Mouse (Mus musculus): ENCODE data around the gene Zc3h6. TPM values are rescaled to one million over a fixed set of nuclear protein-coding genes. Genes with fewer than 3 reads are reported as not detected.
A peak's percentile ranks its signal among the peaks of the same experiment; 100 is the strongest.
"Not testable (repeated sequence)": the region's sequence is repeated elsewhere in the genome, so short reads cannot be mapped to it uniquely, and the experiment has no call there.

Zc3h6 gene
- polyA plus RNA-seq, 1 experiment from 2014 or later, result 1.6 TPM

DNA sequence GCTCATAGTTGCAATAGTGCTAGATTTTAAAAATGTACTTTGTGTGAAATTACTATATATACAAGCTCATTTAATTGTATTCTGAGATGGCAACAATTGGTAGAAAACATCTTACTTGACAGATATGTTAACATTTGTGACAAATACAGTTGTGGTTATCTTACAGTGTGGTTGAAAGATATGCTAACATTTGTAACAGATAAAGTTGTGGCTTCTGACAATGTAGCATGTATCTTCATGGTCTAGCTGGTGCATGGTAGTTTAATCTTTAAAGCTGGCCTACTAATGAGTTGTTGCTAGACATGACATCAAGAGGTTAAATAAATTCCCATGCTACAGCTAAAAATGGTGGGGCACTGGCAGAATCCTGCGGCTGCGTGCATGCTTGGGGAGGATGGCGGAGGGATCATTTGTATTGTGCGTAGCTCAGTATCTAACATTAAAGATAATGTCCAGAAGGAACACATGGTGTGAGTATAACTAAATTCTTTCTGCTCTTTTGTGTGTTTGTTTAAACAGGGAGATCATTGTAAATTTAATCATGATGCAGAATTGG, 39.1 kb downstream of the Zc3h6 start:
- H3K9me3 ChIP-seq (ENCODE audit: control insufficient read depth, low read length), result no peaks in the 10 kb centered on the region
- no peak for DNase-seq (ENCODE audit: low spot score)
- H3K27ac ChIP-seq (ENCODE audit: low read depth, low read length), result no peak overlapping the region

DNA sequence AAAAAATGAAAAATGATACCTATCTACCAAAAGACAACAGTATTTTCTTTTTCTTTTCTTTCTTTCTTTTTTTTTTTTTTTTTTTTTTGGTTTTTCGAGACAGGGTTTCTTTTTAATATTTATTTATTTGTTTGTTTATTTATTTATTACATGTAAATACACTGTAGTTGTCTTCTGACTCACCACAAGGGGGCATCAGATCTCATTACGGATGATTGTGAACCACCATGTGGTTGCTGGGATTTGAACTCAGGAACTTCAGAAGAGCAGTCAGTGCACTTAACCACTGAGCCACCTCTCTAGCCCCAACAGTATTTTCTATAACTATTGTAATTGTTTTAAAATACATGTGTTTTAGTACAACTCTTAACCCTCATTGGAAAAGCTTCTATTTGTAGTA, 41.7 kb downstream of the Zc3h6 start:
- H3K27ac ChIP-seq (ENCODE audit: low read depth, low read length); ATAC-seq (ENCODE audit: insufficient read depth, low FRiP score, low TSS enrichment); H3K4me1 ChIP-seq (ENCODE audit: control insufficient read depth, insufficient read depth, low read length); DNase-seq (ENCODE audit: low spot score); H3K4me2 ChIP-seq (ENCODE audit: low read depth); H3K36me3 ChIP-seq (ENCODE audit: control insufficient read depth, insufficient read depth, low read length); H3K9ac ChIP-seq (ENCODE audit: low read length); H3K4me3 ChIP-seq (ENCODE audit: low read depth, low read length); H3K27me3 ChIP-seq (ENCODE audit: control insufficient read depth, insufficient read depth, low read length); H3K9me3 ChIP-seq (ENCODE audit: control insufficient read depth, low read length): not testable (repeated sequence)
- WGBS, result 75% methylated on average over 2 of the region's 2 CpGs

More for the DNA sequence above, 39.1 kb downstream of the Zc3h6 start:
- H3K4me1 ChIP-seq (ENCODE audit: control insufficient read depth, insufficient read depth, low read length), result no peaks in the 10 kb centered on the region
- no peak overlapping the region for H3K4me3 ChIP-seq (ENCODE audit: low read depth, low read length)
- WGBS, result 84% methylated on average over 4 of the region's 4 CpGs
- H3K36me3 ChIP-seq (ENCODE audit: control insufficient read depth, insufficient read depth, low read length), result no peaks in the 10 kb centered on the region
- H3K9ac ChIP-seq (ENCODE audit: low read length), result no peak overlapping the region
- ATAC-seq (ENCODE audit: insufficient read depth, low FRiP score, low TSS enrichment), result no peak
- H3K4me2 ChIP-seq (ENCODE audit: low read depth), result no peak overlapping the region
- H3K27me3 ChIP-seq (ENCODE audit: control insufficient read depth, insufficient read depth, low read length), result no peaks in the 10 kb centered on the region

DNA sequence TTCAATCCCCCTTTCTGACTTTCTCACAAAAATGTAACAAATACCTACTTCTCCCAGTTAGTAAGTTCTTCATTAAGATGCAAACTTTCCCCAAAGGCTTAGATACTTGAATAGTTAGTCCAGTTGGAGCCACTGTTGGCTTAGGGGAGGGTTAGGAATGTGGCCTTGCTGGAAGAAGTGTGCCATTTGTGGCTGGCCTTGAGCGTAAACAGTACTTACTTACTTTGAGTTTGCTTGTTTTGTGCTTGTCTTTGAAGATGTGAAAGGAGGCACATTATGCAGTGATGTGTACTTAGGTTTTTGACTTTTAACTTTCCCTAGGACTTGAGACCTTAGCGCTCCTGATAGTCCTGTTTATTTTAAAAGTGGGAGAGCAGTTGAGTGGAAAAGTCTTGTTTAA, 52.9 kb downstream of the Zc3h6 start:
- Histone ChIP-seq H3K27ac (ENCODE audit: low read depth, low read length) (no peak overlapping the region), H3K4me3 (ENCODE audit: low read depth, low read length) (no peak overlapping the region), H3K4me1 (ENCODE audit: control insufficient read depth, insufficient read depth, low read length) (no peaks in the 10 kb centered on the region), H3K9ac (ENCODE audit: low read length) (no peak overlapping the region), H3K36me3 (ENCODE audit: control insufficient read depth, insufficient read depth, low read length) (no peaks in the 10 kb centered on the region), H3K27me3 (ENCODE audit: control insufficient read depth, insufficient read depth, low read length) (no peaks in the 10 kb centered on the region), H3K4me2 (ENCODE audit: low read depth) (no peak overlapping the region), H3K9me3 (ENCODE audit: control insufficient read depth, low read length) (no peaks in the 10 kb centered on the region)
- no peak for ATAC-seq (ENCODE audit: insufficient read depth, low FRiP score, low TSS enrichment)
- 84% methylated on average over 2 of the region's 2 CpGs for WGBS
- no peak for DNase-seq (ENCODE audit: low spot score)

DNA sequence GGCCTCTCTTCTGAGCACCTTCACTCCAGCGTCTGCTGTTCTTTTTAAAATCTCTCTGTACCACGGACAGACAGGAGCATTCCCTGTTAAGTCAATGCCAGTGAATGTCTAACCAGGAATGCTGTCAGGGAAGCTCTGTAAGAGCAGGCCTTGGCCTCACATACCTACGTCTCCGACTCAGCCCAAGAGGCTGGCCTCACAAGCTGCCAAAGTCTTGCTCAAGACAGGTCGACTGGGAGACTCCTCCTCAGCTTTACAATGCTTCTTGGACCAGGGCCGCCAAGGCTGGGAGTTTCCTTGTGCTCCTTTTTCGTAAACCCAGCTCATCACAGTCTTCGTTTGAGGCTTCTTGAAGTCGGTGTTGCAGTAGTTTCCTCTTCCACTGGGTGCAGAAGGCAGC, 57.6 kb downstream of the Zc3h6 start:
- no peaks in the 10 kb centered on the region for H3K27me3 ChIP-seq (ENCODE audit: control insufficient read depth, insufficient read depth, low read length)
- no peaks in the 10 kb centered on the region for H3K9me3 ChIP-seq (ENCODE audit: control insufficient read depth, low read length)
- H3K4me1 ChIP-seq (ENCODE audit: control insufficient read depth, insufficient read depth, low read length), result no peaks in the 10 kb centered on the region
- DNase-seq (ENCODE audit: low spot score) (no peak), ATAC-seq (ENCODE audit: insufficient read depth, low FRiP score, low TSS enrichment) (no peak)
- 82% methylated on average over 9 of the region's 9 CpGs for WGBS
- no peak overlapping the region for H3K27ac ChIP-seq (ENCODE audit: low read depth, low read length)
- H3K4me2 ChIP-seq (ENCODE audit: low read depth), result no peak overlapping the region
- H3K4me3 ChIP-seq (ENCODE audit: low read depth, low read length), result no peak overlapping the region
- H3K9ac ChIP-seq (ENCODE audit: low read length), result no peak overlapping the region
- no peaks in the 10 kb centered on the region for H3K36me3 ChIP-seq (ENCODE audit: control insufficient read depth, insufficient read depth, low read length)

DNA sequence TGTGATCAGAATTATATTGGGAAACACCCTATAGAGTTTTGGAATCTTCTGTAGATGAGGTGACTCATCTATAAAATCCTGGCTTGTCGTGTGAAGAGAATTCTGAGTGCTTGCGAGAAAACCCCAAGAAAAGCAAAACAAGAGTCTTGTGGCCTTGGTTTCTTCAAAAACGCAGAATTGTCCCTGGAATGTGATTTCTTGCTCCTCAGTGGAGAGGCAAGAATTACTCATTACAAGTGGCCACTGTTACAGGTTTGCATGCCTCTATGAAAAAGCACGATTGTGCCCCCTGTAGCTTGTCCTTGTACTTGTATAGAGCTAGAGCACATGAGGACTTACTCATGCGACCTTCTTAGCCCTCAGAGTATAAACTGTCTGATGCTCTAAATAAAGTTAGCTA, 68.2 kb downstream of the Zc3h6 start:
- H3K4me1 ChIP-seq (ENCODE audit: control insufficient read depth, insufficient read depth, low read length), result no peaks in the 10 kb centered on the region; the same call in 1 of the 2 replicates
- H3K4me3 ChIP-seq (ENCODE audit: low read depth, low read length), result no peak overlapping the region
- no peak for DNase-seq (ENCODE audit: low spot score)
- H3K9ac ChIP-seq (ENCODE audit: low read length), result no peak overlapping the region
- no peaks in the 10 kb centered on the region for H3K9me3 ChIP-seq (ENCODE audit: control insufficient read depth, low read length)
- peaks cover 16% of the 10 kb centered on the region for H3K27me3 ChIP-seq (ENCODE audit: control insufficient read depth, insufficient read depth, low read length)
- WGBS, result 85% methylated on average over 5 of the region's 5 CpGs
- H3K4me2 ChIP-seq (ENCODE audit: low read depth), result no peak overlapping the region
- H3K36me3 ChIP-seq (ENCODE audit: control insufficient read depth, insufficient read depth, low read length), result no peaks in the 10 kb centered on the region
- no peak for ATAC-seq (ENCODE audit: insufficient read depth, low FRiP score, low TSS enrichment)
- H3K27ac ChIP-seq (ENCODE audit: low read depth, low read length), result no peak overlapping the region

DNA sequence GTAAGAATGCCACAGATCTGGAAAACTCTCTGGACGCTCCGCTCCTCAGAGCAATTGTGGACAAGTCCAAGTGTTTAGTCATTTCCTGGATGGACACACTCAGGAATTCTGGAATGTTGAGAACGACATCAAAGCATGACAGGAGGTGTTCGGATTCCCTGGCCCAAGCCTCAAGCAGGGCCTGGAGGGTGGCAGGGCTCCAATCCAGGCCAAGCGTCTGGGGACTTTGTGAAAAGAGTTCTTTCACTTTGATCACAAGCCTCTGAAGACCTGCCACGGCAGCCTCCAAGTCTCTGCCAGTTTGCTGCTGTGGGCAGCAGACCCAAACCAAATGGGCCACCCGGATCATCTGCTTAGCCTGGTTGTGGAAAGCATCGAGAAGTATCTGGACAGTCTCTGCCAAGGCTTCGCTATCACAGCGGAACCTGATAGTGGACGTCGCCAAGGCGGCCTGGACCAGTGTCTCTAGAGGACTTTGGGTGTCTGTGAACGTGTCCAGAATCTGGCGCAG, 71.3 kb downstream of the Zc3h6 start:
- H3K9ac ChIP-seq (ENCODE audit: low read length), result peak overlapping the region; percentile 63
- ATAC-seq (ENCODE audit: insufficient read depth, low FRiP score, low TSS enrichment) (no peak; the same call in 1 of the 2 replicates), DNase-seq (ENCODE audit: low spot score) (no peak)
- peak overlapping the region; percentile 41 for H3K4me3 ChIP-seq (ENCODE audit: low read depth, low read length)
- H3K27ac ChIP-seq (ENCODE audit: low read depth, low read length), result no peak overlapping the region
- peaks cover 16% of the 10 kb centered on the region for H3K27me3 ChIP-seq (ENCODE audit: control insufficient read depth, insufficient read depth, low read length)
- H3K4me2 ChIP-seq (ENCODE audit: low read depth), result peak overlapping the region; percentile 90
- no peaks in the 10 kb centered on the region for H3K36me3 ChIP-seq (ENCODE audit: control insufficient read depth, insufficient read depth, low read length)
- no peaks in the 10 kb centered on the region for H3K9me3 ChIP-seq (ENCODE audit: control insufficient read depth, low read length)
- H3K4me1 ChIP-seq (ENCODE audit: control insufficient read depth, insufficient read depth, low read length), result no peaks in the 10 kb centered on the region; the same call in 1 of the 2 replicates
- 41% methylated on average over 15 of the region's 15 CpGs for WGBS

DNA sequence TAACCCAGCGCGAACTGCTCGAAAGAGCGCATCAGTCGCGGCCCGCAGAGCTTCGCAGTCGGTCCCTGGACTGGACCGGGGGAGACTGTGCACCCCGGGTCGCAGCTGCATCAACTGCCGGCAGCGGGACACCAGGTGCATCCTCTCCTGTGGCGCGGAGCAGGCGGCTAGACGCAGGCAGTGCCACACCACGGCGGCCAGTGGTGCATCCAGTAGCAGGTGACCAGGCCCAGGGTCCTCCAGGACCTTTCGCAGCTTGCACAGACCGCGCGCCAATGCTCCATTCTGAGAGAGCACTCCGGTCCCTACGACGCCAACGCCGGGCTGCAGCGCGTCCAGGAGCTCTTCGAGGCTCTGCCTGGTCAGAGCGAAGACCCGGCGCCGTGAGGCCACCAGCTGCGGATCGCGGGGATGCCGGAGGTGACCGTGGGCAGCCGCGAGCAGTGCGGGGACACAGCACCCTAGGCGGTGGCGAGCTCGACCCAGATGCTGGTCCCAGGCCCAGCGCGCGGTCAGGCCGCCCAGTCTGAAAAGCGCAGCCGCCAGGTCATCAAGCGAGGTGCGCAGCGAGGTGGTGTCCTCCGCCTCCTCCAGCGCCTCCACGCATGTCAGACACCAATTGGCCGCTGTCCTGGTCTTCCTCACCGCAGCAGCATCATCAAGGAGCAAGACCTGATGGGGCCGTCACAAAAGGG, 71.9 kb downstream of the Zc3h6 start:
- peak overlapping the region; percentile 90 for H3K4me2 ChIP-seq (ENCODE audit: low read depth)
- H3K4me1 ChIP-seq (ENCODE audit: control insufficient read depth, insufficient read depth, low read length), result no peaks in the 10 kb centered on the region; the same call in 1 of the 2 replicates
- H3K27me3 ChIP-seq (ENCODE audit: control insufficient read depth, insufficient read depth, low read length), result peaks cover 16% of the 10 kb centered on the region
- DNase-seq (ENCODE audit: low spot score) (peak; percentile 57), ATAC-seq (ENCODE audit: insufficient read depth, low FRiP score, low TSS enrichment) (peak; percentile 53)
- peak overlapping the region; percentile 41 for H3K4me3 ChIP-seq (ENCODE audit: low read depth, low read length)
- no peaks in the 10 kb centered on the region for H3K9me3 ChIP-seq (ENCODE audit: control insufficient read depth, low read length)
- 3% methylated on average over 58 of the region's 62 CpGs for WGBS
- no peak overlapping the region for H3K27ac ChIP-seq (ENCODE audit: low read depth, low read length)
- peak overlapping the region; percentile 63 for H3K9ac ChIP-seq (ENCODE audit: low read length)
- no peaks in the 10 kb centered on the region for H3K36me3 ChIP-seq (ENCODE audit: control insufficient read depth, insufficient read depth, low read length)

DNA sequence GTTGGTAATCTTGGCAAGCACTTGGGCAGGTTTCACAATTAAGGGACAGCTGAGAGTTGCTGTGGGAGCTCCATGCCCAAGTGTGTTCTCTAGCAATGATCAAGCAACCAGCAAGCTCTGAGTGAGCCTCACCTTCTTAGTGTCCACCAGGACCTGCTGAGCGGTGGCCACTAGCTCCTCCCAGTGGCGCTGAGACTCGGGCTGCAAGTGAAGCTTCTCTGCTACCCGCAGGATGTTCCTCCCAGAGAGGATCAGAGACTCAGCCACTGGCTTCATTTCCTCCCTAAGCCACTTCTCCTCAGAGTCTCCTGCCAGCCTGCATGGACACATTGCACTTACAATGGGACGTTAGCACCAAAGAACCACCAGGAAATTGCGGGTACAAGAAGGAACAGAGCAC, 73.4 kb downstream of the Zc3h6 start:
- Histone ChIP-seq H3K36me3 (ENCODE audit: control insufficient read depth, insufficient read depth, low read length) (no peaks in the 10 kb centered on the region), H3K4me3 (ENCODE audit: low read depth, low read length) (no peak overlapping the region), H3K4me1 (ENCODE audit: control insufficient read depth, insufficient read depth, low read length) (no peaks in the 10 kb centered on the region; the same call in 1 of the 2 replicates), H3K27me3 (ENCODE audit: control insufficient read depth, insufficient read depth, low read length) (peaks cover 16% of the 10 kb centered on the region), H3K9ac (ENCODE audit: low read length) (no peak overlapping the region), H3K9me3 (ENCODE audit: control insufficient read depth, low read length) (no peaks in the 10 kb centered on the region), H3K27ac (ENCODE audit: low read depth, low read length) (no peak overlapping the region), H3K4me2 (ENCODE audit: low read depth) (no peak overlapping the region)
- ATAC-seq (ENCODE audit: insufficient read depth, low FRiP score, low TSS enrichment), result no peak
- 32% methylated on average over 6 of the region's 6 CpGs for WGBS
- DNase-seq (ENCODE audit: low spot score), result no peak

Data from neural tube, embryonic 11.5 days (tissue).